Comparison of ENCODE assay signal across 19 mouse cellular contexts in the genomic region with DNA sequence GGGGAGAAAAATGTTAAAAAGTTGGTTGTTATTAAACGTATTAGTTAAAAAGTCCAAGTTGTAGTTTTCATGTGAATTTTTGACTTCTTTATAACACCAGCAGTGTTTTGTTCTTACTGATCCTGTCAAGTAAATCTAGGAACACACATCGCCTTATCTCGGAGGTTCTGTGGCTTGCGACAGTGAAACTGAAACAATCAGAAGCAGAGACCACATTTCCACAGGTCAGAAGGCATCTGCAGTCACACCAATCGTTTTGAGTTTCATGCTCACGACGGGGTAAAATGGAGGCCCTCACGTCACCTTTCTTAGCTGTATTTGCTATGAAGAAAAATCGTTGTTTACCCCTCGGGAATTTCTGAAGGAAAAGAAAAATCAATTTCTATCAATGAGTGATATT. TPM values are rescaled to one million over a fixed set of nuclear protein-coding genes. Genes with fewer than 3 reads are reported as not detected.
DNase-seq lines count a peak whose midpoint lies in the region; ATAC-seq lines count a peak whose summit lies in the region.
"Had no signal": no experiment of that assay in that cellular context is flagged by ENCODE, and none has a peak within 500 bp of the region (broad histone marks: within the 10 kb centered on the region; RNA-seq: fewer than 3 reads in every experiment).

No protein-coding gene starts in this region.

- no peak for ATAC-seq in CD4-positive, CD25-positive, alpha-beta regulatory T cell, adult 4 months
- ATAC-seq: activated CD4-positive, CD25-positive, alpha-beta regulatory T cell, adult 4 months; forebrain, embryonic 14.5 days; forebrain, embryonic 16.5 days; Patski had no signal

- DNase-seq in CD4-positive, CD25-positive, alpha-beta regulatory T cell, adult 2 months (ENCODE audit: low read depth, low spot score), result peak; percentile 9
- DNase-seq in retina, postnatal 1 day, result peak; percentile 3
- no peak for DNase-seq in retina, embryonic 14.5 days (ENCODE audit: low spot score)
- DNase-seq in induced T-regulatory cell, adult 2 months (ENCODE audit: low read depth), result peak; percentile 39
- no peak for DNase-seq in spleen, postnatal 4 days (ENCODE audit: low spot score in 2 of 2)
- DNase-seq: adrenal gland, adult 8-10 months; adrenal gland, postnatal 14 days; adrenal gland, postnatal 36 days; B cell, adult 2 months; cerebellum, adult 11-12 months; cerebellum, adult 9-10 months; cerebellum, postnatal 10 days; cerebellum, postnatal 25 days had no signal

RNA-seq across cellular contexts. Expression of a gene that starts 14.8 kb away (rescaled TPM):
- polyA plus RNA-seq in CD4-positive, CD25-positive, alpha-beta regulatory T cell, adult 4 months (2017; shearing (Covaris generic)), result under 1 TPM; 0.11 to 0.20 TPM
- polyA plus RNA-seq: G1E had no signal

Comparison
In these comparisons a context has a peak if more than half of its experiments do, and no peak if none do; other contexts are left out.
1. DNase-seq: peak in CD4-positive, CD25-positive, alpha-beta regulatory T cell, adult 2 months (single experiment), retina, postnatal 1 day (single experiment) and induced T-regulatory cell, adult 2 months (single experiment); none in retina, embryonic 14.5 days (single experiment) and spleen, postnatal 4 days (0 of 2).